ENCODE assay signal across 25 mouse cellular contexts in the genomic region with DNA sequence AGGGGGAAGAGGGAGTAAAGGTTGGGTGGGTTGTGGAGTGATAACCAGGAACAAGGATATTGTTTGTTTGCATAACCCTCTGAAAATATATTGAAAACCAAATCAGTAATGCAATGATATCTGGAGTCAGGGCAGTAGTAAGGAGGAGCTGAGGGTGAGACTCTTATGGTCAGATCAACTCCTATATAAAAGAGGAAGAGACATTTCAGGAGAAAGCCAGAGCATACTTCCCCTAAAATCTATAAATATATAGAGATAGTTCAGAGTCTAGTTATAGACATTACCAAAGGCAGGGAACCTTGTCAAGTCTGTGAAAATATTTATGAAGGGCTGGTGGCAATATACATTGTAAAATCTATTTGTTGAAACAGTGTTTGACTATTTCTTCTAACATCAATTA.
"Had no signal": no experiment of that assay in that cellular context is flagged by ENCODE, and none has a peak within 500 bp of the region (broad histone marks: within the 10 kb centered on the region; RNA-seq: fewer than 3 reads in every experiment).

No protein-coding gene starts in this region.

- H3K4me1 ChIP-seq: heart, embryonic 13.5 days; heart, embryonic 15.5 days; hindbrain, embryonic 13.5 days; hindbrain, embryonic 15.5 days; kidney, embryonic 15.5 days; limb, embryonic 13.5 days; limb, embryonic 15.5 days; liver, embryonic 12.5 days had no signal

- H3K4me3 ChIP-seq: heart, adult 2 months; heart, embryonic 13.5 days; heart, embryonic 15.5 days; hindbrain, embryonic 13.5 days; hindbrain, embryonic 15.5 days; kidney, embryonic 15.5 days; limb, embryonic 13.5 days; limb, embryonic 15.5 days; liver, embryonic 12.5 days had no signal

- H3K27ac ChIP-seq: heart, adult 2 months; heart, embryonic 13.5 days; heart, embryonic 15.5 days; hindbrain, embryonic 13.5 days; hindbrain, embryonic 15.5 days; hindbrain, postnatal 0 days; kidney, embryonic 15.5 days; kidney, postnatal 0 days; limb, embryonic 13.5 days; limb, embryonic 15.5 days; liver, embryonic 12.5 days; liver, embryonic 14.5 days had no signal

- H3K27me3 ChIP-seq: heart, embryonic 13.5 days; heart, embryonic 15.5 days; hindbrain, embryonic 13.5 days; hindbrain, embryonic 15.5 days; kidney, embryonic 15.5 days; limb, embryonic 13.5 days; limb, embryonic 15.5 days; liver, embryonic 12.5 days had no signal

- H3K4me2 ChIP-seq: heart, embryonic 11.5 days; heart, embryonic 13.5 days; heart, embryonic 15.5 days; hindbrain, embryonic 13.5 days; hindbrain, embryonic 15.5 days; kidney, embryonic 15.5 days; limb, embryonic 13.5 days; limb, embryonic 15.5 days; liver, embryonic 12.5 days had no signal

- H3K9me3 ChIP-seq: heart, embryonic 13.5 days; heart, embryonic 15.5 days; hindbrain, embryonic 13.5 days; hindbrain, embryonic 15.5 days; kidney, embryonic 15.5 days; limb, embryonic 13.5 days; limb, embryonic 15.5 days; liver, embryonic 12.5 days had no signal

- DNase-seq: gastrocnemius, postnatal 25 days; heart, adult 11 months; heart, adult 2 months; heart, postnatal 14 days; heart, postnatal 36 days; kidney, adult 11 months; kidney, adult 2 months; kidney, adult 9 months; kidney, postnatal 14 days; kidney, postnatal 36 days; layer of hippocampus, postnatal 36 days; left cerebral cortex, postnatal 4 days had no signal

- ATAC-seq: hindbrain, postnatal 0 days; intestine, embryonic 16.5 days; liver, embryonic 12.5 days had no signal

- H3K36me3 ChIP-seq: heart, embryonic 13.5 days; heart, embryonic 15.5 days; hindbrain, embryonic 13.5 days; hindbrain, embryonic 15.5 days; kidney, embryonic 15.5 days; limb, embryonic 13.5 days; limb, embryonic 15.5 days; liver, embryonic 12.5 days had no signal

- H3K9ac ChIP-seq: heart, embryonic 13.5 days; heart, embryonic 15.5 days; hindbrain, embryonic 13.5 days; hindbrain, embryonic 15.5 days; kidney, embryonic 15.5 days; limb, embryonic 13.5 days; limb, embryonic 15.5 days; liver, embryonic 12.5 days; liver, embryonic 14.5 days had no signal
